Mouse (Mus musculus): ENCODE results near the gene Fam186b.

The Fam186b gene

GRCm38 (mm10) chr15:99295484-99295981 lies at the start of gene Fam186b:
Fam186b (minus strand) TSS chr15:99295888.
- DNase-seq (ENCODE audit: low spot score), result peak; percentile 41

- no peak for DNase-seq (ENCODE audit: low spot score)
These were observed 49.3 kb upstream of the Fam186b start for GRCm38 (mm10) chr15:99344961-99345360.

- DNase-seq (ENCODE audit: low spot score), result peak; percentile 45
These were observed 48.6 kb upstream of the Fam186b start for GRCm38 (mm10) chr15:99344148-99344870.

GRCm38 (mm10) chr15:99343414-99344147 lies 47.9 kb upstream of the Fam186b start:
- peak; percentile 79 for DNase-seq (ENCODE audit: low spot score)

GRCm38 (mm10) chr15:99342194-99342981 lies 46.7 kb upstream of the Fam186b start:
- no peak for DNase-seq (ENCODE audit: low spot score)

GRCm38 (mm10) chr15:99341102-99341501 lies 45.4 kb upstream of the Fam186b start:
- no peak for DNase-seq (ENCODE audit: low spot score)

GRCm38 (mm10) chr15:99339669-99340068 lies 44.0 kb upstream of the Fam186b start:
- no peak for DNase-seq (ENCODE audit: low spot score)

GRCm38 (mm10) chr15:99338916-99339315 lies 43.2 kb upstream of the Fam186b start:
- DNase-seq (ENCODE audit: low spot score), result no peak

GRCm38 (mm10) chr15:99335801-99336320 lies 40.2 kb upstream of the Fam186b start:
- no peak for DNase-seq (ENCODE audit: low spot score)

- DNase-seq (ENCODE audit: low spot score), result no peak
These were observed 38.8 kb upstream of the Fam186b start for GRCm38 (mm10) chr15:99334500-99334899.

- DNase-seq (ENCODE audit: low spot score), result no peak
These were observed 38.0 kb upstream of the Fam186b start for GRCm38 (mm10) chr15:99333676-99334065.

GRCm38 (mm10) chr15:99332921-99333675 lies 37.4 kb upstream of the Fam186b start:
- DNase-seq (ENCODE audit: low spot score), result peak; percentile 76

- no peak for DNase-seq (ENCODE audit: low spot score)
These were observed 36.4 kb upstream of the Fam186b start for GRCm38 (mm10) chr15:99332111-99332510.

- no peak for DNase-seq (ENCODE audit: low spot score)
These were observed 35.7 kb upstream of the Fam186b start for GRCm38 (mm10) chr15:99331341-99331740.

GRCm38 (mm10) chr15:99330324-99330723 lies 34.6 kb upstream of the Fam186b start:
- DNase-seq (ENCODE audit: low spot score), result no peak

- DNase-seq (ENCODE audit: low spot score), result no peak
These were observed 32.3 kb upstream of the Fam186b start for GRCm38 (mm10) chr15:99328011-99328410.

- DNase-seq (ENCODE audit: low spot score), result peak; percentile 58
These were observed 31.3 kb upstream of the Fam186b start for GRCm38 (mm10) chr15:99326959-99327358.

- no peak for DNase-seq (ENCODE audit: low spot score)
These were observed 30.7 kb upstream of the Fam186b start for GRCm38 (mm10) chr15:99326407-99326806.

- no peak for DNase-seq (ENCODE audit: low spot score)
These were observed 29.9 kb upstream of the Fam186b start for GRCm38 (mm10) chr15:99325598-99325997.

GRCm38 (mm10) chr15:99324151-99324550 lies 28.5 kb upstream of the Fam186b start:
- no peak for DNase-seq (ENCODE audit: low spot score)

GRCm38 (mm10) chr15:99320978-99321377 lies 25.3 kb upstream of the Fam186b start:
- DNase-seq (ENCODE audit: low spot score), result no peak
